Mouse (Mus musculus) megakaryocyte, adult 5-6 weeks (primary cell): ENCODE results near the gene Cox15. TPM values are rescaled to one million over a fixed set of nuclear protein-coding genes. Genes with fewer than 3 reads are reported as not detected.

Source experiments
- ATAC-seq: 2 replicates; pipeline ENCODE4 v1.8.0; 2016; ENCODE audit warnings: mild to moderate bottlenecking, inconsistent platforms; ENCODE audit not compliant: poor library complexity, severe bottlenecking
- total RNA-seq, 2 experiments: library from RNA; stranded (forward) in 1 of 2; stranded (reverse) in 1 of 2; fragments of 153-499, 151-499 nt in 1 of 2; fragments of 221-1000, 200-1000 nt in 1 of 2; gene quantifications; 2 replicates each; pipeline versions ENCODE4 v1.2.3 to v1.2.4; 2015 to 2017

Cox15 gene
- total RNA-seq, 2 experiments from 2014 or later, result 8.7 to 9.0 TPM

DNA sequence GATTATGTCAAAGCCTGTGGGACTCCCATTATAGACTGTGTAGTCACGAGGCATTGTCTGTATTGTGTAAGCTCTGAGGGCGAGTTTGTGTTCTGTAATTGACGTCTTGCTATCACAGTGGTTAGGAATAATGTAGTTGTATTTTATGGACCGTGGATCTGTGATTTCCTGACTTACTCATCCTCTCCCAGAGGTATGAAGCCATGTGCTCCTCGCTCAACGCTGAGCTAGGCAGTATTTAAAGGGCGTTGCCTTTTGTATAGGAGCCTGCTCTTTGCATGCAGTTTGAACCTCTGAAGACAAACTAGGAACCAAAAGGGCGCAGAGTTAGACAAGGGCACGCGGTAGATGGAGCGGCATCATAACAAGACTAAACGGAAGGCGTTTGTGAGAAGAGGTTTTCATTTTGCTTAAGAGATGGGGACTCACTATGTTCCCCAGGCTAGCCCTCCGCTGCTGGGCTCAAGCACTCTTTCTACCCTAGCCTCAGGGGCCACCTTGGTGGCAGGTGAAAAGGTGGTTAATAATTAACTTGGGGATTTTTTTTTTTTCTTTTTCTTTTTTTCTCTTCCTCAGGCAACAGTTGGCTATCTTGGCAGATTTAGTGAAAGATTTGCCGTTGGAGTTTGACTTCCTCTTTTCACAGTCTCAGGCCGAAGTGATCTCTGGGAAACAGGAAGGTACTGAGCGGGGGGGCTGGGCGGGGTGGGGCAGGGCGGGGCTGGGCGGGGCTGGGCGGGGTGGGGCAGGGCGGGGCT lies 41.5 kb downstream of the Cox15 start:
- peak; percentile 89 for ATAC-seq

GRCm38 (mm10) chr19:43709317-43709716 lies 43.5 kb downstream of the Cox15 start:
- ATAC-seq, result no peak

DNA sequence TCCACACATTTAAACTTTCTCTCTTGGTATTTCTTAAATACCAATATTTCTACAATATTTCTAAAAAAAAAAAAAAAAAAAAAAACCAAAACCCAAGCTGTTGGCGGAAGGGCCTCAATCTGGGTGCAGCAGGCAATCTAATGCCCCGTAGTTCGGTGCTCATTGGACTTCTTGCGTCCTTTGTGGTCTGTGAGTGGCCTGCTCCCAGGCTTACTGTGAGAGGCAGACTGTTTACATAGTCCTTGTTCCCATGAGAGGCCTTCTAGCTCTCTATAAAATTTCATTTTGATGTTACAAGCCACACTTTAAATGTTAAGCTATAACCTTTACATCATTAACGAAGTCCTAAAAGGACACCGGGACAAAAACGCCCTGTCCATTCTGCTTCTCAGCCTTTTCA lies 44.6 kb downstream of the Cox15 start:
- no peak for ATAC-seq

DNA sequence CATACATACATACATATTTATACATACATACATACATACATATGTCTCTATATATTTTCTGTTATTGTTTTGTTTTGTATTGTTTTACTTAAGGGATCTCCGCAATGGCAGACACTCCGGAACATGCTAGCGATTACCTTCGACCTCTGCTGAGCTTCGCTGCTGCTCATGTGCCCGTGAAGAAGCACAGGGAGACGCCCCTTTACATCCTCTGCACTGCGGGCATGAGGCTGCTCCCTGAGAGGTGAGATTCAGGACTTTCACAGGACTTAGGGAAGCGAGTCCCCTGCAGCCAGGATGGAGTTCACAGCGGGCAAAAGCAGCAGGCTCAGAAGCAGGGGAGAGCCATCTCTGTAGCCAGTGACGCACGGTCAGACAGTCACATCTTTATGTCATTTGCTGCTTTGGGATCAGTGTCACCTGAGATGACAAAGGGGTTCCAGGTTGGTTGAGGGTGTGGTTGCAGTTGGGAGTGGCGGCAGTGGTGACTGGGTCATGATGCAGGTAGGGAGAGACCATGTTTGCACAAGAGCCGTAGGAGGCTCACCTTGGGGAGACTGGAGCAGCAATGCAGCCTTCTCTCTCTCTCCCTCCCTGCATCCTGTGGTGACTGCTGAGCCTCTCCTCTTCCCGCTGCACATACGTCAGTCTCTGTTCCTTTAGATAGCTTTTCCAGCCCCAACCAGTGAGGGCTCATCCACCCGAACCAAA lies 47.9 kb downstream of the Cox15 start:
- ATAC-seq, result no peak

- no peak for ATAC-seq
Measured at GRCm38 (mm10) chr19:43704211-43704610, 48.6 kb downstream of the Cox15 start.

DNA sequence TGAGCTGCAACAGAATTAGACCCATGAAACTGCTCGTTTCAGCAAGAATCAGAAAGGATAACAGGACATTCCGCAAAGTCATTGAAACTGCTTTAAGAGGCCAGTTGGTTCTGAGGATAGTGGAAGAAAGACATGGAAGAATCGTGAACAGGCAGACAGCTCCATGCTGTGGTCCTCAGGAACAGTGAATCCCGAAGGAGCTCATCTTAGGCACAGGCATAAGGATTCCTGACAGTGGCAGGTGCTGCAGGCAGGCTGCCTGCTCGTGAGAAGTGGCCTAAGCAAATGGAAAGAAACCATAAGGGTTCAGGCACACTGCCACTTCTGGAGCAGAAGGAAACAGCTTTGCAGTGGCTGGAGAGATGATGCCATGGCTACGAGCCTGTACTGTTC lies 53.0 kb downstream of the Cox15 start:
- ATAC-seq, result no peak

DNA sequence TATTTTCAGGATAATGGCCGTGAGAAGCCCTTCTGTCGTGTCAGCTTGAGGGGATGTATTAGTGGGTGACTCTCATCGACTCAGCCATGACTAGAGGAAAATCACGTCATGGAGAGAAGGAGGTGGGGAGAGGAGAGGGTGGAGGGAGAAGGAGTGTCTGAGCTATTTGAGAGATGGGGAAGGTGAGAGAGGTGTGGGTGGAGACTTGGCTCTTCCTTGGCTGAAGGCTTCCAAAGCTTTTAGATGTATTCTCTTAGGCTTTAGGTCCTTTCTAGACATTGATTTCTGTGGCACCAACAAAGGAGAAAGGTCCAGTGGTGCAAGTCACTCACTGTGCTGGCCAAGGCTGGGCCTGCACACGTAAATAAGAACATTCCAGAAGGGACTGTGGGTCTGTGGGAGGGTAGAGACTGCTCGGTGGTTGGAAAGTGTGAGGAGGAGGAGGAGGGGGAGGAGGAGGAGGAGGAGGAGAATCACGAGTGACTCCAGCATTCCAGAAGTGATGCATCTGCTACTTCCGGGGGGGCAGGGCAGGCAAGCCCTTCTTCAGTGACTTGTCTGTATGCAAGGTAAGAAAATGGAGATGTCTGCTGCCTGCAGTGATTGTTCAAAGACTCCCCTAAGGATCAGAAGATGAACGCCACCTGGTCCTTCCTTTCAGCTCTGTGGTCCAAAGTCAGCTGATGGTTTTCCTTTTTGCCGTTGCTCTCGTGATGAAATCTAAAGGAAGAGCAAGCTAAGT lies 53.6 kb downstream of the Cox15 start:
- ATAC-seq, result no peak

GRCm38 (mm10) chr19:43697666-43698370 lies 55.0 kb downstream of the Cox15 start:
- ATAC-seq, result no peak

DNA sequence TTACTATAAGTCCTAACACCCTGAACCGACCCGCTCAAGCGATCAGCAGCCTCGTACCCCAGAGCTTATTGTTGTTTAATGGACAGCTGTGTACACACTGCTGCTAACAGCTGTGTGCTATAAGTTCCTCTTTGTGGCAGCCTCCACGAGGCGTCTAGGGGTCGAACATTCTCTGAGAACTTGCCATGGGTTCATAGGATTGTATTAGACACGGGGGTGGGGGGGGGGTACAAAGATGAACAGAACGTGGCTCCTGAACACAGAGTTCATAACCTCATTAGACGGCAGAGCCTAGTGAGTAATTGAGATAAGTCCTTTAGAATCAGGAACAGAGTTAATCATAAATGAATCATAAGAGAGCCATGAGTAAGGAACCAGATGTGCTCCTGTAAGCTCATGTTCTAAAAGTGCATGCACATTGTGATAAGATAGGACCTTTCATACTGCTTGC lies 57.3 kb downstream of the Cox15 start:
- no peak for ATAC-seq

- no peak for ATAC-seq
Measured at GRCm38 (mm10) chr19:43692815-43693214, 60.0 kb downstream of the Cox15 start.

DNA sequence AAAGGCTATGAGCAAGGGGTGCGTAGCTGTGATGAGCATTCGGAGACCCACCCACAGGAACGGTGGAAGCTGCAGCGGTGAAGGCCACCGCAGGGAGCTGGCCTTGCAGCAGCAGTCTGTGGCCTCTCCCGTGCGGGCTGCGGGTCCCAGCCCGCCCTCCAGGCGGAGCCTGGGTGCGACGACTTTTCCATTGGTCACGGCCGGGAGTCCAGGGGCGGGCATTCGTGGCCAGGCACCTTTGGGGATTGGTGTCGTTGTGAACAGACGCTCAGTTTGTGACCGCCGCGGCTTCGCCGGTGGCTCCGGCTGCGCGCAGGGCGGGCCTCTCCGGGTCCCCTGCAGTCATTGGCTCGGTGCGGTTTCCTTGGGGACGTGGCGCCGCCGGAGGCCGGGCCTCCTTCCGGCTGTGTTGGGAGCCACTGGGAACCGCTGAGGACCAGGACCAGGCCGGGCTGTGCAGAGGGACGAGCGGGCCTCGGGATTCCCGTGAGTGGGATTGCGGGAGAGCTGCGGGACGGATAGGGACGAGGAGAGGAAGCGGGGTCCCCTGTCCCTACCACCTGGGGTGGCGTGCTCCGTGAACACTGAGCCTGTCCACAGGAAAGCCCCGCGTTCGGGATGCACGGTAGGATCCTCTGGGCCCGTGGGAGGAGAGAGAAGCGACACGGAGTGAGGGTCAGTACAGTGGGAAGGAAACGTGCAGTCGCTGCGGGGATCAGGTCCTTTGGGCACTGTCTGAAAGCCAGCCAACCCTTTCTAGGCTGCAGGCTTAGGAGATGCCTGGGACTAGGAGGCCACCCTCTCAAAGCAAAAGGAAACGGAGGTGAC lies 63.2 kb downstream of the Cox15 start, which contains the start of gene Entpd7:
Gene Entpd7, plus strand, starts transcription at position 254 of the 828 bp plus-strand sequence.
- peak; percentile 98 for ATAC-seq

Other genes starting within 250 kb of the Cox15 start
- 7.5 and 9.0 TPM in 2 replicates for gene Got1, start 228.4 kb downstream of the Cox15 start, total RNA-seq (2015)
- gene Got1, start 228.4 kb downstream of the Cox15 start, total RNA-seq (2017), result 4.1 and 5.0 TPM in 2 replicates
- gene Nkx2-3, start 140.7 kb downstream of the Cox15 start, total RNA-seq (2015), result not detected in 2 replicates
- gene Nkx2-3, start 140.7 kb downstream of the Cox15 start, total RNA-seq (2017), result not detected in 2 replicates
- 21.0 and 25.0 TPM in 2 replicates for gene Slc25a28, start 78.1 kb downstream of the Cox15 start, total RNA-seq (2015)
- gene Slc25a28, start 78.1 kb downstream of the Cox15 start, total RNA-seq (2017), result 33.5 and 33.6 TPM in 2 replicates
- 16.6 and 17.8 TPM in 2 replicates for gene Entpd7, start 63.3 kb downstream of the Cox15 start, total RNA-seq (2015)
- 7.4 and 7.7 TPM in 2 replicates for gene Entpd7, start 63.3 kb downstream of the Cox15 start, total RNA-seq (2017)
- 29.8 and 37.1 TPM in 2 replicates for gene Cutc, start within 50 bp of the Cox15 start, total RNA-seq (2015)
- 19.2 and 29.5 TPM in 2 replicates for gene Cutc, start within 50 bp of the Cox15 start, total RNA-seq (2017)
- 2.8 and 3.9 TPM in 2 replicates for gene Abcc2, start 29.2 kb upstream of the Cox15 start, total RNA-seq (2015)
- 3.3 and 6.1 TPM in 2 replicates for gene Abcc2, start 29.2 kb upstream of the Cox15 start, total RNA-seq (2017)
- gene Dnmbp, start 187.2 kb upstream of the Cox15 start, total RNA-seq (2015), result 5.4 and 7.2 TPM in 2 replicates
- gene Dnmbp, start 187.2 kb upstream of the Cox15 start, total RNA-seq (2017), result 9.7 and 11.1 TPM in 2 replicates
- gene Cpn1, start 233.6 kb upstream of the Cox15 start, total RNA-seq (2015), result 0.16 TPM in 1 of 2 replicates, not detected in the other
- 0.20 and 0.77 TPM in 2 replicates for gene Cpn1, start 233.6 kb upstream of the Cox15 start, total RNA-seq (2017)